Mouse (Mus musculus) CH12.LX (cell line): ENCODE results near the gene Fbxo36.

Source experiments
- MAFK ChIP-seq: IDR thresholded peaks from 2 replicates; pipeline ENCODE4 v1.6.1; 2011; ENCODE audit warnings: low read length, improper control_type of control experiment; ENCODE audit not compliant: insufficient replicate concordance
- MYC ChIP-seq: IDR thresholded peaks from 2 replicates; pipeline ENCODE4 v1.6.1; 2011; ENCODE audit warnings: low read depth, mild to moderate bottlenecking, improper control_type of control experiment, low read length

DNA sequence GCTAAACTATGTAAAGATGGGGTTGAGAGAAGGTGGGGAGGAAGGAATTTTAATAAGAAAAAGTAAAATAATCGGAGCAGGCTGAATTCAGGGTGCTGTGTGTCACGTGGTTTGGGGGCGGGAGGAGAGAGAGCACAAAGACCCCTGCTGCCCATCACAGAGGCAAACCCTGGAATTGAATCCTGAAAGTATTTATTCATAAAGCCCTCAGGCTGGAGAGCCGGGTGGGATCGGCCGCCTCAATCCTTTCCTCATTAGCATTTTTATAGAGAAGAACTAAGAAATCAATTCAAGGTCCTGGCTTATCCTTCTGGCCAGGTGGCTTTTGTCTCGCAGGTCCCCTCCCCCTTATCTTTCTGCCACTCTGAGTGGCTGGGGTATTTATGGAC, 50.4 kb downstream of the Fbxo36 start:
- TF ChIP-seq MAFK (no peak), MYC (no peak)
